Mouse (Mus musculus) spleen, adult 2 months (tissue): ENCODE data around the gene Olfr64. TPM values are rescaled to one million over a fixed set of nuclear protein-coding genes. Genes with fewer than 3 reads are reported as not detected.

Experiments
- DNase-seq, 2 experiments: peaks; one replicate each; pipeline versions ENCODE4 v3.0.0 to v3.0.0-alpha.2; 2012 to 2021; ENCODE audit warnings: low spot score in 2 of 2, low read depth in 1 of 2
- H3K27ac ChIP-seq: fragments of 200-500 bp; 2 replicates; pipeline ENCODE4 v1.5.1; 2012; ENCODE audit warnings: low read length, inconsistent platforms; ENCODE audit not compliant: insufficient read depth
- H3K27me3 ChIP-seq: fragments of 200-500 bp; 2 replicates; pipeline ENCODE4 v1.6.1; 2012; ENCODE audit warnings: mild to moderate bottlenecking, moderate library complexity, low read length, inconsistent platforms; ENCODE audit not compliant: control insufficient read depth, insufficient read depth
- H3K36me3 ChIP-seq: fragments of 200-500 bp; 2 replicates; pipeline ENCODE4 v1.6.1; 2012; ENCODE audit warnings: mild to moderate bottlenecking, low read length, inconsistent platforms; ENCODE audit not compliant: control insufficient read depth, insufficient read depth
- H3K4me1 ChIP-seq: fragments of 200-500 bp; 2 replicates; pipeline ENCODE4 v1.6.1; 2011; ENCODE audit warnings: inconsistent platforms; ENCODE audit not compliant: control insufficient read depth, insufficient read depth, insufficient read length
- H3K4me3 ChIP-seq: fragments of 200-500 bp; 2 replicates; pipeline ENCODE4 v1.5.1; 2011; ENCODE audit warnings: mild to moderate bottlenecking, inconsistent platforms; ENCODE audit not compliant: insufficient read depth, insufficient read length; ENCODE audit errors: extremely low read depth
- CTCF ChIP-seq: fragments of 200-500 bp; IDR thresholded peaks from 2 replicates; pipeline ENCODE4 v1.5.1; 2011; ENCODE audit warnings: mild to moderate bottlenecking, inconsistent platforms; ENCODE audit not compliant: insufficient read depth, insufficient read length, insufficient replicate concordance; ENCODE audit errors: extremely low read depth
- POLR2A ChIP-seq: fragments of 200-500 bp; IDR thresholded peaks from 2 replicates; pipeline ENCODE4 v1.6.1; 2011; ENCODE audit warnings: low read depth, low read length, inconsistent platforms
- WGBS: fragments of 180-500 bp; shearing (Covaris S2); methylation state at CpG from one replicate; pipeline ENCODE4 v1.1.7; 2018; 5-methylcytosine and 5-hydroxymethylcytosine counted together
- polyA plus RNA-seq: library from polyadenylated mRNA; depleted of rRNA; stranded (reverse); fragments of >200 nt; gene quantifications from 2 replicates; pipeline ENCODE4 v1.2.3, GENCODE M21; 2012

Gene Olfr64
- polyA plus RNA-seq, 1 experiment, result not detected

- H3K27ac ChIP-seq, result no peak overlapping the region
- peaks cover 2% of the 10 kb centered on the region; the same call in 1 of the 2 replicates for H3K4me1 ChIP-seq
- TF ChIP-seq CTCF, result no peak
- TF ChIP-seq POLR2A, result no peak
- H3K36me3 ChIP-seq, result no peaks in the 10 kb centered on the region
- no peaks in the 10 kb centered on the region for H3K27me3 ChIP-seq
- no peak for DNase-seq
- 59% methylated on average over 3 of the region's 3 CpGs for WGBS
- no peak overlapping the region for H3K4me3 ChIP-seq
These were observed 32.8 kb downstream of the Olfr64 start for GRCm38 (mm10) chr7:103861531-103861930.

GRCm38 (mm10) chr7:103860855-103861254, 33.4 kb downstream of the Olfr64 start:
- TF ChIP-seq CTCF (no peak), POLR2A (no peak)

GRCm38 (mm10) chr7:103859076-103859475, 35.2 kb downstream of the Olfr64 start:
- Histone ChIP-seq H3K36me3 (no peaks in the 10 kb centered on the region), H3K4me3 (no peak overlapping the region), H3K27me3 (no peaks in the 10 kb centered on the region), H3K4me1 (peaks cover 2% of the 10 kb centered on the region; the same call in 1 of the 2 replicates), H3K27ac (no peak overlapping the region)
- WGBS, result 61% methylated on average over 2 of the region's 2 CpGs
- no peak for TF ChIP-seq CTCF
- no peak for TF ChIP-seq POLR2A
- no peak for DNase-seq

More at GRCm38 (mm10) chr7:103860855-103861254, 33.4 kb downstream of the Olfr64 start:
- H3K27me3 ChIP-seq, result no peaks in the 10 kb centered on the region
- H3K27ac ChIP-seq, result no peak overlapping the region
- peak; percentile 4 to 19 for DNase-seq
- peaks cover 2% of the 10 kb centered on the region; the same call in 1 of the 2 replicates for H3K4me1 ChIP-seq
- H3K4me3 ChIP-seq, result no peak overlapping the region
- no peaks in the 10 kb centered on the region for H3K36me3 ChIP-seq
- 46% methylated on average over 1 of the region's 1 CpGs for WGBS

- Histone ChIP-seq H3K4me3 (no peak overlapping the region), H3K36me3 (no peaks in the 10 kb centered on the region), H3K4me1 (no peaks in the 10 kb centered on the region), H3K27me3 (no peaks in the 10 kb centered on the region), H3K27ac (no peak overlapping the region)
- WGBS, result 84% methylated on average over 1 of the region's 1 CpGs
- DNase-seq, result no peak
- TF ChIP-seq POLR2A, result no peak
- no peak for TF ChIP-seq CTCF
These were observed 39.6 kb downstream of the Olfr64 start for GRCm38 (mm10) chr7:103854669-103855068.

GRCm38 (mm10) chr7:103853090-103853489, 41.2 kb downstream of the Olfr64 start, which contains the start of gene Hbb-y:
Hbb-y (minus strand) TSS chr7:103853216.
- Histone ChIP-seq H3K27me3 (no peaks in the 10 kb centered on the region), H3K36me3 (no peaks in the 10 kb centered on the region), H3K4me1 (no peaks in the 10 kb centered on the region), H3K4me3 (no peak within 1 kb of the TSS), H3K27ac (no peak within 1 kb of the TSS)
- no peak for DNase-seq
- TF ChIP-seq POLR2A (no peak), CTCF (no peak)
- 80% methylated on average over 2 of the region's 2 CpGs for WGBS

GRCm38 (mm10) chr7:103844525-103845325, 49.6 kb downstream of the Olfr64 start:
- TF ChIP-seq CTCF, result no peak
- no peak for TF ChIP-seq POLR2A
- H3K27me3 ChIP-seq, result no peaks in the 10 kb centered on the region
- no peak overlapping the region for H3K27ac ChIP-seq
- WGBS, result 63% methylated on average over 2 of the region's 2 CpGs
- peaks cover 4% of the 10 kb centered on the region; the same call in 1 of the 2 replicates for H3K4me1 ChIP-seq
- DNase-seq, result no peak
- no peak overlapping the region for H3K4me3 ChIP-seq
- no peaks in the 10 kb centered on the region for H3K36me3 ChIP-seq

GRCm38 (mm10) chr7:103843034-103843433, 51.3 kb downstream of the Olfr64 start, which contains the start of gene Hbb-bh1:
Hbb-bh1 (minus strand) TSS chr7:103843164.
- WGBS, result 81% methylated on average over 2 of the region's 2 CpGs
- H3K4me3 ChIP-seq, result no peak within 1 kb of the TSS
- no peaks in the 10 kb centered on the region for H3K27me3 ChIP-seq
- TF ChIP-seq POLR2A, result no peak
- no peak for TF ChIP-seq CTCF
- no peak within 1 kb of the TSS for H3K27ac ChIP-seq
- H3K36me3 ChIP-seq, result no peaks in the 10 kb centered on the region
- H3K4me1 ChIP-seq, result peaks cover 4% of the 10 kb centered on the region; the same call in 1 of the 2 replicates
- no peak for DNase-seq
